Mouse (Mus musculus) forelimb bud, embryonic 11.5 days (tissue): ENCODE measurements around the gene Cep19.

Experiments used
- DNase-seq: peaks from one replicate; pipeline ENCODE4 v3.0.0-alpha.2; 2012; ENCODE audit warnings: low read depth, low spot score

The Cep19 gene

DNA sequence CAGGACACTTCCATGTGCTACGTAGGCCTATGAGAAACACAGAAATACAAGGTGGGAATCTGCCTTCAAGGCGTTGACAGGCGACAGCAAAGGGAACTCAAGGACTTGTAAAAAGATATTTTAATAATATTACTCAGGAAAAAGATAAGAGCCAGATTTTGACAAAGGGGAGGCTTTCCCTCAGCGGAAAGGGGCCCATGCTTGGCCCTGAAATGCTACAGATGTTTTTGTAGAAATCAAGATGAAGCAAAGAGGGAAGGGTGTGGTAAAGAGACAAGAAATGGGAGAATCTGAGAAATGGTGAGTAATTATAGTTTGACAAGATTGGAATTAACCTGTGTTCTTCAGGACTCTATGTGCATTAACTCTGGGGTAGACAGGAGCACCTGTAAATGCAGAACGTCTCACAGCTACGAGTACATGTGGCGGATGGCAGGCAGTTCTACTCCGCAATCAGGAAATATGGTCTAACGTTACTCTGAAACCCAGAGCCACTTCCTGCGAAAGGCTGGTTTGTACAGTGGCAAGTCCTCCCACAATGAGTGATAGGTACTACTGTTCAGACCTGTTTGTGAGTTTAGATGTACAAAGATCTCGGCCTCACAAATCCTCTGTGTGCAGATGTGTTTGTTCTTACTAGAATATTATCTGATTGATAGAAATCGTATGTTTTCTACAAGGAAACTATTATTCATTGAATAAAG is 7.9 kb downstream of the Cep19 start:
- no peak for DNase-seq

DNA sequence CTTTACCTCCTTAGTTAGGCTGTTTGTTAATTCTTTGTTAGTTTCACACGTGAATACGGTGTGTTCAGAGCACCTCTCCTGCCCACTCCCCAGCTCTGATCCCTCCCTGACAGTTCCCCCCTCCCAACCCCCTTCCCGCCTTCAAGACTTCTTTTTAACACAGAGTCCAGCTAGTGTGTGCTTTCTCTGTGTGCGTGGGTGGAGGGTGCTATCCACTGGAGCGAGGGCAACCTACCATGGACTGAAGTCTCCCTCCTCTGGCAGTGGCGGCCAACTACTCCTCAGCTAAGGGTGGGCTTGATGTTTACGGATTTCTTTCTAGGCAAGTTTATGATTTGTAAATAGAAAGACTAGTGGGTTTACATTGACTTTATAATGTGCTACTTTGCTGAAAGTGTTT is 8.6 kb downstream of the Cep19 start:
- no peak for DNase-seq

- DNase-seq = no peak
Observed at GRCm38 (mm10) chr16:32108578-32108977, 9.0 kb downstream of the Cep19 start.

DNA sequence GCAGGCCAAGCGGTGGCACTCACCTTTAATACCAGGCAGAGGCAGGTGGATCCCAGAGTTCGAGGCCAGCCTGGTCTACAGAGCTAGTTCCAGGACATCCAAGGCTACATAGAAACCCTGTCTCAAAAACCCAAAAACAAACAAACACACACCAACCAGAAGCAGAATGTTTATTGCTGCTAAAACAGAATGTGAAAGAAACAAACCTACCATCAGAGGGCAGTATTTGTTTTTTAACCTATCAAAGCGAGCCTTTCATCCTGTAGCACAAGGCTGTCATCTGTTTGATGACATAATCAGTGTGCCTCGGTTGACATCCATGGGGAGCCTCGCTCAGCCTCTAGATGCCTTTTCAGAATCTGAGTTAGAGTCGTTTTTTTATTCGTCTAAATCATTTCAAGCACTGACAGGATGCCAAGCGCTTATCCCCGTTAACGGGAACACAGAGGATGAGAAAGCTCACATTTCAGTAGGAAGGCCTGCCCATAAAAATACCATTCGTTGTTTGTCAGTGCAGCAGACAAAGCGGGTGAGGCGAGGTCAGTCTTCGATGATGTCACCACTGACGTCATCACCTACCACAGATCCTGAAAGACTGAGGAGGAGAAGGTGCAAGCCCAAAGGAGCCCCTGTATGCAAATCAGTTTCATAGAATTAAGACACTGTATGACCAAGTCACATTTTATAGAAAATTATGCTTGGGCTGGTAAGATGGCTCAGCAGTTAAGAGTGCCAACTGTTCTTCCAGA is 11.5 kb downstream of the Cep19 start:
- DNase-seq = no peak

GRCm38 (mm10) chr16:32113541-32114218 is 14.1 kb downstream of the Cep19 start:
- no peak for DNase-seq

- DNase-seq = no peak
Observed at GRCm38 (mm10) chr16:32114406-32114805, 14.8 kb downstream of the Cep19 start.

GRCm38 (mm10) chr16:32114968-32115695 is 15.5 kb downstream of the Cep19 start:
- DNase-seq = peak; percentile 79

DNA sequence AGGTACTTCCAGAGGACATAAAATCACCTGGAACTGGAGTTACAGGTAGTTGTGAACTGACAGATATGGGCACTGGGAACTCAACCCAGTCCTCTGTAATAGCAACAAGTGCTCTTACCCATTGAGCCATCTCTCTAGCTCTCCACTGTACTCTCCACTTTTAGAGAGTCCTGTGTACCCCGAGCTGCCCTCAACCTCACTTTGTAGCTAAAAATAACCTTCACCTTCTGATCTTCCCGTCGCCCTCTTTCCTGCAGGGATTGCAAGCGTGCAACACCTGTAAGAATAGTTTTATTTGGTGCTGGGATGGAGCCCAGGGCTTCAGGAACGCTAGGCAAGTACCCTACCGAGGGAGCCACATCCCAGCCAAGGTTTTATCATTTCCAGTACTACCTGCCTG is 16.2 kb downstream of the Cep19 start:
- no peak for DNase-seq

GRCm38 (mm10) chr16:32116186-32116585 is 16.6 kb downstream of the Cep19 start:
- DNase-seq = no peak

GRCm38 (mm10) chr16:32120454-32120853 is 20.9 kb downstream of the Cep19 start:
- no peak for DNase-seq

GRCm38 (mm10) chr16:32124020-32124419 is 24.4 kb downstream of the Cep19 start:
- DNase-seq = no peak

- no peak for DNase-seq
Observed at GRCm38 (mm10) chr16:32124444-32125335, 25.1 kb downstream of the Cep19 start.

DNA sequence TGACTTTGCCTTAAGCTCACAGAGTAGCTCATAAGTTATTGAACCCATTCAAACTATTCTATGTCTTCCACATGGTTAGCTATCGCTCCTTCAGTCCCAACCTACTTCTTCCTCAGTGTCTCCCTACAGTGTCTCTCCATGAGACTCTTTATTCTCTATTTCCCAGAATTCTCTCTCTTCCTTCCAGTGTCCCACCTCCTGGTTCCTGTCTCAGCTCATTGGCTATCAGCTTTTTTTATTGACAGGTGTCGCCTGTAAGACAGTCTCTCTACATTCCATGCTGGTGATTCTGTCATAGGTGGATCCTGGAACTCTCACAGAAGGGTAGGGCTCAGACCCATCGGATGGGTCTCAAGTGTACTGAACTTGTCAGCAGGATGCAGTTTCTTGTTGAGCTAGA is 25.8 kb downstream of the Cep19 start:
- DNase-seq = no peak

DNA sequence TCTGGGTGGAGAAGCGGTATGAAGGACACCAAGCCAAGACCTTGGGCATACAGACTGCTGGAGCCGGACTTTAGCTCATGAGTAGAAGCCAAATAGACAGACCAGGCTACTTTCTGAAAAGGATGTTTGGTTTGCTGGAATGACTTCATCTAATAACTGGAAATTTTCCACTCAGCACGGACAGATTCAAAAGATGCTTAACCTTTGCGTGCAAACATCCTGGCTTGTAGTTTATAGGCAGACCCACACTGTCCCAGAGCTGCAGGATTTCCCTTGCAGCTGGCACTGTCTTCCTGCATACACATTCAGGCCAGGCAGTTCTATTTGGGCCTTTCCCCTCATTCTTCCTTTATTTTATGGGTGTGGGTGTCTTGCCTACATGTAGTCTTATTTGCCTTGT is 27.4 kb downstream of the Cep19 start:
- DNase-seq = no peak

- no peak for DNase-seq
Observed at GRCm38 (mm10) chr16:32129449-32130189, 30.0 kb downstream of the Cep19 start.

- no peak for DNase-seq
Observed at GRCm38 (mm10) chr16:32130190-32130826, 30.7 kb downstream of the Cep19 start.

DNA sequence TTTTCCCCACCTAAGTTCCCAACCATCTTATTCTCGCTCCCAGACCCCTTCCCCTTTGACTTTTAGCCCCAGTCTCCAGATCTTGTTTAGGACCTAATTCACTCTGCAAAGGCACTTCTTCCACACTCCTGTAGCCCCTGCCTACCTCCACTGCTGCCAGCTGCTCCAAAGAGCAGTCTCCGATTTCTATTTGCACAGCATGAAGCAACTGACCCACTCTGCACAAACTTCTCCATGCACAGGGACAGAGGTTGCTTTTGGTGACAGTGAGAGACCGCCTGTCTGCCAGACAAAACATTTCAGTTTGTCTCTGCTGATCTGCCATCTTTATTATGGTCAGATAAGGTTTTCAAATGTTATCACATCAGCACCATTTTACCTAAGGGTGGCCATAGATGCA is 33.5 kb downstream of the Cep19 start:
- DNase-seq = no peak

- DNase-seq = no peak
Observed at GRCm38 (mm10) chr16:32135842-32136357, 36.3 kb downstream of the Cep19 start.

- DNase-seq = no peak
Observed at GRCm38 (mm10) chr16:32138954-32139353, 39.4 kb downstream of the Cep19 start.

DNA sequence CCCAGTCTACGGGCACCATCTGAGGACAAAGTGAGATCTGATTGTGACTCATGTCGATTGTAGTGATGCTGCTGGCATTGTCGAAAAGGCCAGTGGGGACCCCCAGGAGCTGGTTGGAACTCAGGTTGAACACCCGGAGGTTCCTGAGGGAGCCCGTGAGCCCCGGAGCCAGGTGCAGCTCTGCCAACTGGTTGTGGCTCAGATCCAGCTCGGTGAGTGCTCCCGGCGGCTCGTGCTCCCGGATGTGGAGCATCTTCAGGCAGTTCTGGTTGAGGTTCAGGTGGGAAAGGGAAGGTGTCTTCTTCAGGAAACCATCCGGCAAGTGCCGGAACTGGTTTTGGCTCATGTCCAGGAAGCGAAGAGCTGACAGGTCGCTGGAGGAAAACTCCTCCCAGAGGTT is 44.2 kb downstream of the Cep19 start:
- DNase-seq = no peak
